Mouse (Mus musculus) testis, adult 2 months (tissue): ENCODE measurements at regions not wholly inside any gene's neighbourhood (a gene's known extent, or its start where the extent isn't known, plus 50 kb on each side); places are given as distances from the start of the nearest gene placed in this dataset.

Experiments
- CTCF ChIP-seq: fragments of 200-500 bp; IDR thresholded peaks from 2 replicates; pipeline ENCODE4 v1.5.1; 2012; ENCODE audit warnings: low read depth, mild to moderate bottlenecking, inconsistent platforms, low read length, moderate library complexity; ENCODE audit not compliant: control insufficient read depth, insufficient read depth, insufficient replicate concordance
- POLR2A ChIP-seq: fragments of 200-500 bp; IDR thresholded peaks from 2 replicates; pipeline ENCODE4 v1.6.1; 2012; ENCODE audit warnings: low read depth, mild to moderate bottlenecking, inconsistent platforms, low read length, moderate library complexity; ENCODE audit not compliant: control insufficient read depth

- no peak for TF ChIP-seq CTCF
- TF ChIP-seq POLR2A: no peak
These were observed 106.3 kb upstream of the Fmo9 start for GRCm38 (mm10) chr1:166787945-166788344.
